Mouse (Mus musculus): ENCODE data around the gene Cerk.

Cerk gene

DNA sequence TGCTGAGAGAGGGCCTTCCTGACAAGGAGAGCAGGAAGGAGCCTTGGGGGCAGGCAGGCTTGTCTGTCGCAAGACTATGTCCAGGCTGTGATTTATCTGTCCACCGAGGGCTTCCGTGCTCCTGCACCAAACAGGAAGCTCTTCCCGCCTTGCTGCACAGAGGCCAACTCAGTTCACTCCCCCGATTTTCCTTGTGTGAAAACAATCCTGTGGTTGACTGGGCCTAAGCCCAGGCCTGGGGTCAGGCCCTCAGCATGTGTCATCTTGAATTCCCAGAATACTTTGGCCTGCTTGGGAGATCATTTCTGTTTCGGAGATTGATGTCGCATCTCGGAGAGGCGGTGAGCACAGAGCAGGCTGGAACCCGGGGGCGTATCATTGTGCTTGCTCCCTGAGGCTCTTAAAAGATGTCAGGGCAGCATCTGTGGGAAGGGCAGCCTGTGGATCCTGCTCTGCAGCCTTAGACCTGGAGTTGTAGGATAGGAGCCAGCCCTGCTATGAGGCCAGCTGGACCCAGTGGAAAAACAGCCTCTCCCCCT, 95.9 kb downstream of the Cerk start:
- DNase-seq (ENCODE audit: low read depth), result peak; percentile 96

Data from fibroblast of lung, adult 2 months (primary cell).